Mouse (Mus musculus) Muller cell, postnatal 12 days (primary cell): ENCODE data around the gene Hdac4.

Experiments
- DNase-seq: peaks from one replicate; pipeline ENCODE4 v3.0.0-alpha.2; 2015; ENCODE audit errors: inconsistent ontology term

Gene Hdac4

GRCm38 (mm10) chr1:92130470-92131100 lies 64.9 kb downstream of the Hdac4 start:
- peak; percentile 98 for DNase-seq

- no peak for DNase-seq
These were observed 65.7 kb downstream of the Hdac4 start for GRCm38 (mm10) chr1:92129751-92130150.

DNA sequence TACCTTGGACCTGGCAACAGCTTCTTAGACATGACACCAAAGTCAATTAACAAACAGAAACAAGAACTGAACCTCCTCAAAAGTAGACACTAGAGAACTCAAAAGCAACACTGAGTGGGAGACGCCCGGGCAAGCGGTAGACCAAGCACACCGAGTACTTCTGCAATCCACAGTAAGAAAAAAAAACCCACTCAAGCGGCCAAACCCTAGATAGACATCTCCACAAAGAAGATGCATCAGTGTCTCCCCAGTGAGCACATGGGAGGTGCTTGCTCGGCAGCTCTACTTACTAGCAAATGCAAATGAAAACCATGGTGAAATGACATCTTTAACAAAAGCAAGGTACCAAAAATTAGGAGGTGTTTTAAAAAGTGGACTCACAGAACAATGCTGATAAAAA lies 67.7 kb downstream of the Hdac4 start:
- DNase-seq, result no peak

DNA sequence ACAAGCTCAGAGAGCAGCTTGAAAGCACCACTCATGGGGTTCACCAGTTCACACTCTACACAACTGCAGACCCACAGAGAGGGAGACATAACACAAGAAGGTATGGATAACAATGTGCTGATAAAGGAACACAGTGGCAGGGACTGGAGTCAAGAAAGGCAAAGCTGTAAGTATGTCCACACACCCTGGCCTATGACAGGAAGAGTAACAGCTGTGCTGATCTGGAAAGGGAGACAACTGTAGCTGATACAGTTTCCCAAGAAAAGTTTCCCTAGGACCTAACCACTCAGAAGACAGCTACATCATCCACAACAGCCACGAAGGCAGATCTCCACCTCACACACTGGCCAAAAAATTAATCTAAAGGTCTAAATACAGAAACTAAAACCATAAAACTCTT lies 68.1 kb downstream of the Hdac4 start:
- no peak for DNase-seq

DNA sequence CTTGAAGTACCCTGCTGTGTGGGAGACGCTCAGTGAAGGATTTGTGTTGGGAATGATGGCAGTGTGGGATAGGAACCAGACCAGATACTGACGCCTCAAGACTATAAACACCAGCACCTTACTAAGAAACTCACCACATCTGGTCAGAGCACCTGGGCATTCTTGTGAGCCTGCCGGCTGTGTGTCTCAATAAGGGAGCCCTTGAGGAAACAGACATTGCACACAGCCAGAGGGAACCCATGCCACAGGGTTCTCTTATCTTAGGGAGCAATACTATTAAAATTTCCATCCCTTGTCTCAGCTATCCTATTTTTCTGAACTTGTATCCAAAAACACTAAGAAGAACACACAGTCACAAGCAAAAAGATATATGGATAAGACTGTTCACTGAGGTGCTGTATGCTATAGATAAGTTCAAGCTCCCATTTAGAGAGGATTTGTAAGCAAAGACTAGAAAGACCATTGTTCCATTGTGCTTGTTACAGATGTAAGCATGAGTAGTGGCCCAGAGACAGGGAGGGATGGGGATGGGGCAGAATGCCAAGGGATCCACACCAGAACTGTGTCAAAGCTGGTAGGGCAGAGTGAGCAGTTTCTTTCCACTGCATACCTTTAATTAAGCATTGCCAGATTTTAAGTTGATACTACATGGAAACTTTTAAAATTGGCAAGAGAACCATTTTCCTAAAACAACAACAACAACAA lies 70.8 kb downstream of the Hdac4 start:
- DNase-seq, result peak; percentile 62

GRCm38 (mm10) chr1:92119303-92119702 lies 76.2 kb downstream of the Hdac4 start:
- no peak for DNase-seq

DNA sequence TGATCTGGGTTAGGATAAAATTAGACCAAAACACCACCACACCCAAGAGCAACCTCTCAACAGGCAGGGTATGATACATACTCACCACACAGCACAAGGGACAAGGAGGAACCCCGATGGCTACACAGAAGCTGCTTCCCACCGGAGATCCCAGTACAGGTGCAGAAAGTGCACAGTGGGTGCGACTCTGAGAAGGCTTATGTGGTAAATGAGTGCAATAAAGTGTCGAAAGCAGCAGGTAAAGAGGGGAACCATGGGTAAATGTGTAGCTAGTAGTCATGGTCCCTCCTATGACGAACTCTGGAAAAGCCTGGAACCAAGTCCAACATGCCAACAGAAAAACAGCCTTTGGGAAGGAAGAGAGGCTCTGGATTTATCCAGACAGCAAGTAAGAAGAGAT lies 77.9 kb downstream of the Hdac4 start:
- DNase-seq, result no peak

GRCm38 (mm10) chr1:92116169-92116568 lies 79.3 kb downstream of the Hdac4 start:
- DNase-seq, result no peak

DNA sequence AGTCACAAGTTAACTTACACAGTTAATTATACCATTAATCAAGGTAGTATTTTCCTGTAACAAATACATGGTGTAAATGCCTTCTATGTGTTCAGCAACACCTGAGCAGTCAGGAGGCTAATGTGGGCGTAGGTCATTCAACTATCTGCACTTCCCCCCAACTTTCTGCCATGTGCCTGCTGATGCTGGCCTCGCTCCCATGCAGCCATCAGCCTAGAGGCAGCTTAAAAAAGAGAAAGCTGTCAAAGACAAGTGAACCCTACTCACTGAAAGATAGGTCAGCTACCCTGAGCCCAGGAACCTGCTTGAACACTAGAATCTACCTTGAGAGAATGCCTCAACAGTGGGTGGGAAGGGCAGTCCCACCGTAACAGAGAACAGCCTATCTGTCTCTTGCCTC lies 81.4 kb downstream of the Hdac4 start:
- no peak for DNase-seq

DNA sequence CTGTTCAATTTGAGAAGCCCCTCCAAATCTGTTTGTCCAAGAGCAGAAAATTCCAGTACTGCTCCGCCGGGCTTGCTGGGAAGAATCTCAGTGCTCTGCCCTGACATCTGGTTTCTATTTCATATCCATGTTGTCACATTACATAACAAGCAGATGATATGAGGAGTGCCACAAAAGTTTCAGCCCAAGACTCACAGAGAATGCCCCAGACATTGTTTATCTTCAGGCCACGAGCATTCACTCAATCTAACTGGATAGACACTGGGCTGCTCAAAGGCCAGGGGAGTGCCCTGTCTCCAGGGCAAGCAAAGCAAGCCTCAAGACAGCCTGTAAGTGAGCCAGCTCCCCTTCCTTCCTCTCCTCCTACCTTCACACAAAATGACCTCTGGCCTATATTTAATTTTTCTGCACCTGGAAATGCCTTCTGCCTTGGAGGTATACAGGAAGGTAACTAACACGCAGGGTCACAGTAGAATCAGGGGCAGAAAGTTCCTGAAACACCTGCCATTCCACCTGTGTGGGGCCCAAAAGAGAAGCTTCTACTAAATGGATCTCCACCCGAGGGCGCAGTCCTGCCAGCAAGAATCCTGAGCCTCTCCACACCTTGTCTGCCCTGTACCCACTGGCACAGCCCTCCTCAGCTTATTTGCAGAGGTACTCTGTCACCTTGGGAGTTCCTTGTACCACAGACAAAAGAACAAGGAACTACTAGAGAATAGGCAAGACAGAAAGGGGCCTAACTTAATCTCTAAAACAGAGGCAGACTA lies 82.1 kb downstream of the Hdac4 start:
- DNase-seq, result no peak

DNA sequence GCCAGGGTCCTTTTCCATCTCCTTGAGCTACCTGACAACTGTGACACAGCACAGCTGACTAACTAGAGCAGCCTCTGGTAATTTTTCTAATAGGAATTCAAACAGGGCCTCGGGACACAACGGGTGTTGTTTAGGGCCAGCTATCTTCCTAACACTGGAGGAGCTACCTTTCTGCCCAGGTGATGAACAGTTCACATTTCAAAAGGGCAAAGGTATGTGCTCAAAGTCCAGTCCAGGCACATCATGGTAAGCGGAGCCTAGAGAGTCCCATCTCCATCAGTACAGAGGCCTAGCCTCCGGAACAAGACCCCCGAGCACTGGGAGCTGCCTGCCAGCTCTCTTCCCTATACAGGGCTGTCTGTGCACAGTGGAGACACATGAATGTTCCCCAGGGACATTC lies 82.9 kb downstream of the Hdac4 start:
- DNase-seq, result no peak

DNA sequence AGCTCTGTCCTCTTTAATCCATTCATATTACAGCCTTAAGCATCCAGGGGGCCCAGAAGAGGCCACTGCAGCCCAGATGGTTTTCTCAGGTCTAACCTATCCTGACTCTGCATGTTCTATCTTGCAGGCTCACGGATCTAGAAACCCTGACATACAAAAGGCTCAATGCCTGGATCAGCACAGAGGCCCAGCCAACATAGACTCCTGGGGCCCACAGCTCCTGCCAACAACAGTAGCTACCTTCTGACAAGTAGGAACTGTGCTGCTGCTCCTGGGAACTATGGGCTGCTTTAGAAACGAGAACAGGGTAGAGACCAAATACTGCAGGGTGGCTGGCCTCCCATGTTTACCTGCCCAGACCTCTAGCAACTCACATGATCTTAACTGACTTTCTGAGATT lies 83.9 kb downstream of the Hdac4 start:
- no peak for DNase-seq

DNA sequence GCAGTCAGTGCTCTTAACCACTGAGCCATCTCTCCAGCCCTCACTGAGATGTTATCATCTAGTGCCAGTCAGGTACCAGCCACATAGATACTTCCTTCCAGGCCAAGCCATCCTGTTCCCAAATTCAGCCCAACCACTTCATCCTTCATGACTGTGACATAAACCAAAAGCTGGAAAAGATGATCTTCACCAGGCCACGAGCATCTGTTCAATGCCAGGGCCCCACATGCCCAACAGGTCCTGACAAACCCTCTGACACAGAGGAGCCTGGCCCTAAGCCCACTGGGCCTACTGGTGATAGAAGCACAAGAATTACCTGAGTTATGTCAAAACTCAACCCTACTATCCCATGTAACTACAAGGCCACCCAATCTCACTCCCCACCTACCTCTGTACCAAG lies 84.5 kb downstream of the Hdac4 start:
- DNase-seq, result no peak

DNA sequence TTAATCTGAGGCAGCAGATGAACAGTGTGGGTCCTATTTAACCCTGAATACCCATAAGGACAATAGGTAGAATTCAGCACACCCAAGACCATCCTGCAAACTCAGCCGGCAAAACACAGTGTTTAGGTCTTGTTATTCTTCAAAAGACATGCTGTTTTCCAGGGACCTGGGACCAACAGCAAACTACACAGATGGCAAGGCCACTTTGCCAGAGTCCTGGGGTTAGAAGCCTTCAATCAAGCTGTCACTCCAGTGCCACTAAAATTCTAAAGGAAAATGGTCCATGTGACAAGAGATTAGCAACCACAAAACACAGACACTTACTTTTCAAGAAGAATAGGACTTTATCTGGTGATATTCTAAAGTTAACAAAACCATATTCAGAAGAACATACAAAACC lies 86.3 kb downstream of the Hdac4 start:
- no peak for DNase-seq

DNA sequence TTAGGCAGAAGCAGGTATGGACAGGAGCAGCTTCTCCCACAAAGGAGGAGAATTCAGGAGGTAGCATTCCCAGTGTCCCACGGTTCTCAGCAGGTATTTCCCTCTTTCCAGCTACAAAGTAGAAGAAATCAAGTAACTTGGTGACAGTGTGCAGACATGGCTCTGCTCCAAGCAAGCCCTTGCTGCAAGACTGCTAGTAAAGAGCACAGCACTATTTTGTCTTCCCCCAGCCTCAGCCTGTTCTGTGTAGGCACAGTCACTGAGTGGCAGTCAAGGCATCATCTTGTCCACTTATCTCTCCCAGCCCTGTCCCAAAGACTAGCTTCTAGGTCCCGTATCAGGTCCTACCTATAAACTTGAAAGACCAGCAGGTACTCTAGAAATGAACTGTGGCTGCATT lies 86.9 kb downstream of the Hdac4 start:
- no peak for DNase-seq

- DNase-seq, result no peak
These were observed 87.5 kb downstream of the Hdac4 start for GRCm38 (mm10) chr1:92107996-92108395.

GRCm38 (mm10) chr1:92107521-92107920 lies 88.0 kb downstream of the Hdac4 start:
- DNase-seq, result no peak

GRCm38 (mm10) chr1:92106486-92107160 lies 88.9 kb downstream of the Hdac4 start:
- DNase-seq, result peak; percentile 36

- DNase-seq, result no peak
These were observed 90.8 kb downstream of the Hdac4 start for GRCm38 (mm10) chr1:92104718-92105117.

- DNase-seq, result no peak
These were observed 91.5 kb downstream of the Hdac4 start for GRCm38 (mm10) chr1:92103971-92104370.

- DNase-seq, result no peak
These were observed 92.1 kb downstream of the Hdac4 start for GRCm38 (mm10) chr1:92103377-92103776.

DNA sequence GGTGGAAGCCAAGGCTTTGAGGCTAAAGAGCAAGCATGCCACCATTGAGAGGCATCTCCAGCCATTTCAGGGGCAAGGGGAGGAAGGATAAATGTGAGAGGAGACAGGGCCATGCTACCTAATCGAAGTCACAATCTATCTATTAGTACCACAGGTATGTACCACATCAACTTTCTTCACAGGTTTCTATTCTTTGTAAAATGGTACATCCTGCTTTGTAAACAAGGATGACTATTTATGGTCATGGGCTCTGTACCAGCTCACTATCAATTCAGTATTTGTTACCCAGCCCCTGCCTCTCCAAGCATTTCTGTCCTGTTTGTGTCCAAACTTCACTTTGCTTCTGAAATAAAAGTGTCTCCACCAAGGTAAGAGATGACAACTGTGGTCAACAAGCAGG lies 92.7 kb downstream of the Hdac4 start:
- no peak for DNase-seq
